Mouse (Mus musculus) liver, adult 2 months (tissue): ENCODE results near the gene Sh2b2. TPM values are rescaled to one million over a fixed set of nuclear protein-coding genes. Genes with fewer than 3 reads are reported as not detected.
A peak's percentile ranks its signal among the peaks of the same experiment; 100 is the strongest.

Experiments
- DNase-seq: peaks from one replicate; pipeline ENCODE4 v3.0.0-alpha.2; 2011; ENCODE audit warnings: low read depth, low spot score; ENCODE audit errors: extremely low read depth
- H3K27ac ChIP-seq: fragments of 200-500 bp; replicated peaks from 2 replicates; pipeline ENCODE4 v1.5.1; 2012; ENCODE audit warnings: low read depth, mild to moderate bottlenecking, control low read depth, inconsistent platforms, low read length; ENCODE audit not compliant: insufficient read depth
- H3K27me3 ChIP-seq: fragments of 200-500 bp; 2 replicates; pipeline ENCODE4 v1.6.1; 2012; ENCODE audit warnings: mild to moderate bottlenecking, moderate library complexity, low read length, inconsistent platforms; ENCODE audit not compliant: control insufficient read depth, insufficient read depth
- H3K36me3 ChIP-seq: fragments of 200-500 bp; 2 replicates; pipeline ENCODE4 v1.6.1; 2012; ENCODE audit warnings: low read length, inconsistent platforms; ENCODE audit not compliant: control insufficient read depth, insufficient read depth
- H3K4me1 ChIP-seq: fragments of 200-500 bp; 2 replicates; pipeline ENCODE4 v1.6.1; 2011; ENCODE audit warnings: low read length; ENCODE audit not compliant: control insufficient read depth, insufficient read depth
- H3K4me3 ChIP-seq: fragments of 200-500 bp; 2 replicates; pipeline ENCODE4 v1.5.1; 2011; ENCODE audit warnings: low read depth, mild to moderate bottlenecking, control low read depth, low read length, moderate library complexity; ENCODE audit not compliant: insufficient read depth
- H3K79me2 ChIP-seq: fragments of 200-500 bp; 2 replicates; pipeline ENCODE4 v1.6.1; 2012; ENCODE audit warnings: inconsistent platforms, mild to moderate bottlenecking, low read length, moderate library complexity; ENCODE audit not compliant: control insufficient read depth, insufficient read depth
- H3K9ac ChIP-seq: fragments of 200-500 bp; 2 replicates; pipeline ENCODE4 v1.6.1; 2012; ENCODE audit warnings: low read depth, mild to moderate bottlenecking, control low read depth, inconsistent platforms, low read length
- CTCF ChIP-seq: fragments of 200-500 bp; IDR thresholded peaks from 2 replicates; pipeline ENCODE4 v1.5.1; 2011; ENCODE audit warnings: low read depth, low read length, control low read depth
- POLR2A ChIP-seq: fragments of 200-500 bp; IDR thresholded peaks from 2 replicates; pipeline ENCODE4 v1.6.1; 2011; ENCODE audit warnings: low read length, control low read depth; ENCODE audit not compliant: insufficient read depth; ENCODE audit errors: extremely low read depth
- WGBS: fragments of 180-500 bp; shearing (Covaris S2); methylation state at CpG from one replicate; pipeline ENCODE4 v1.1.7; 2018; 5-methylcytosine and 5-hydroxymethylcytosine counted together
- polyA plus RNA-seq: library from polyadenylated mRNA; depleted of rRNA; stranded (reverse); fragments of >200 nt; gene quantifications from 2 replicates; pipeline ENCODE4 v1.2.3, GENCODE M21; 2012
- total RNA-seq: library from RNA; depleted of rRNA; stranded (reverse); fragments of >200 nt; gene quantifications from 2 replicates; pipeline ENCODE4 v1.2.3, GENCODE M21; 2014

Gene Sh2b2
- total and polyA plus RNA-seq, 2 experiments = 0.65 to 6.1 TPM

- peaks cover 10% of the 10 kb centered on the region; the same call in 1 of the 2 replicates for H3K79me2 ChIP-seq
- H3K4me1 ChIP-seq = peaks cover 9% of the 10 kb centered on the region
- H3K27me3 ChIP-seq = no peaks in the 10 kb centered on the region
- no peak overlapping the region for H3K4me3 ChIP-seq
- H3K27ac ChIP-seq = no peak overlapping the region
- no peak overlapping the region for H3K9ac ChIP-seq
- no peaks in the 10 kb centered on the region for H3K36me3 ChIP-seq
- 27% methylated on average over 7 of the region's 7 CpGs for WGBS
- TF ChIP-seq POLR2A = no peak
- peak; percentile 87 for TF ChIP-seq CTCF
- DNase-seq = peak; percentile 25
Measured at GRCm38 (mm10) chr5:136201832-136202231, 44.5 kb downstream of the Sh2b2 start.

DNA sequence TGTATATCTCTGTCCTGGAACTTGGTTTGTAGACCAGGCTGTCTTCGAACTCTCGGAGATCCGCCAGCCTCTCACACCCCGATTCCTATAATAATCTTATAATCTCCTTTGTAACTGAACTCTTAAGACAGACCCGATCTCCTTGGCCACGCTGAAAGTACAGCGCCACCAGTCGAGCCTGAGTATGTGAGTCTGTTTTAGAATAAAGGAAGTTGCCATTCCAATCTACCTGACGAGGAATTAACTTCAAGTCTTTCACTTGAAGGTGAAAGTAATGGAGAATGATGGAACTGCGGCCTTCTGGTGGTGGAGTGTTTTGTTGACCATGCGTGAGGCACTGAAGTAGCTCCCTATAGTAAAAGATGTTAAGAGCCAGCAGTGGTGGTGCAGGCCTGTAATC, 46.8 kb downstream of the Sh2b2 start:
- Histone ChIP-seq H3K4me1 (peaks cover 9% of the 10 kb centered on the region), H3K27ac (no peak overlapping the region), H3K9ac (no peak overlapping the region), H3K36me3 (peaks cover 6% of the 10 kb centered on the region; the same call in 1 of the 2 replicates), H3K4me3 (no peak overlapping the region), H3K27me3 (no peaks in the 10 kb centered on the region), H3K79me2 (peaks cover 10% of the 10 kb centered on the region; the same call in 1 of the 2 replicates)
- no peak for TF ChIP-seq POLR2A
- TF ChIP-seq CTCF = no peak
- WGBS = 53% methylated on average over 11 of the region's 11 CpGs
- DNase-seq = peak; percentile 16

DNA sequence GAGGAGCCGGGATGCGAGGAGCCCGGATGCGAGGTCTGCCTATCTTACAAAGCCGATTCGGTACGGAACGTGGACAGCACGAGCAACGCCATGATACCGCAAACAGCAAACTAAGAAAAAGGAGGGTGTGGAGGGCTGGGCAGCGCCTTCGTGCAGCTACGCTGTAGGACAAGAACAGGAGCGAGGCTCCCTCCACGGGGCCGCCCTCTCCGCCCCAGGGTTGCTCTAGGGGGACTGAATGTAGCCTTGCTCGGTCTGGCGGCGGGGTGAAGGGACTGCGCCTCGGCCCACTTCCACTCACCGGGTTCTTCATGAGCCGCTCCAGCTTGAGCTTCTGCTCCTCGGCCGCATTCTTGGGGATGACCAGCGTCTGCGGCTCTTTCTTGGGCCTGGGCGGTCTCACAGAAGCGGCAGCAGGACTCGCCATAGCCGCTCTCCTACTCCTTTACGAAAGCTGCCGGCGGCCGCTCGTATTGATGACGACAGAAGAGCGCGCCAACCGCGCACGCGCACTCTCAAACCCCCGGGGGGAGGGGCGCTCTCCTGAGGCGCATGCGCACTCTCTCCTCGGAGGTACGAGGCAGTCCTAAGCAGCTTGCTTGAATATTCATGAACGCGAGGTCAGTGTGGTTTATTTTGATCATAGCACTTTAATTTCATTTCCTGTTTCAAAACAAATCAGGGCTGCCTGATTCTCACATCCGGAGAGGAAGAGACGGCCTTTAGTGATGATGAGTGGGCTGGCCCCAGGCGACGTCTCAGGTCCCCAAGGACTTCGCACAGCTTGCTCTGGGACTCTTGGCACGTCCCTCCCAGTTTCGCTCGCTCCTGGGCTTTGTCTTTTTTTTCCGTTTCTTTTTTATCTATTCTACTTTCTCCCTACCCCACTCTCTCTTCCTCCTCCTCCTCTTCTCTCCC, 47.6 kb downstream of the Sh2b2 start, which contains the start of gene Prkrip1:
Prkrip1 (minus strand) TSS at position 490 of the 918 bp plus-strand sequence.
- peaks cover 9% of the 10 kb centered on the region for H3K4me1 ChIP-seq
- peak; percentile 92 for DNase-seq

GRCm38 (mm10) chr5:136191870-136192269, 54.5 kb downstream of the Sh2b2 start:
- Histone ChIP-seq H3K79me2 (no peaks in the 10 kb centered on the region), H3K4me1 (no peaks in the 10 kb centered on the region), H3K4me3 (no peak overlapping the region), H3K9ac (no peak overlapping the region), H3K27ac (no peak overlapping the region), H3K27me3 (no peaks in the 10 kb centered on the region), H3K36me3 (peaks cover 46% of the 10 kb centered on the region)
- WGBS = 87% methylated on average over 7 of the region's 7 CpGs
- DNase-seq = no peak
- TF ChIP-seq POLR2A (no peak), CTCF (no peak)

More for the DNA sequence above, 47.6 kb downstream of the Sh2b2 start, which contains the start of gene Prkrip1:
- Histone ChIP-seq H3K9ac (peak within 1 kb of the TSS; percentile 87), H3K36me3 (peaks cover 13% of the 10 kb centered on the region; the same call in 1 of the 2 replicates), H3K27me3 (no peaks in the 10 kb centered on the region), H3K79me2 (peaks cover 10% of the 10 kb centered on the region; the same call in 1 of the 2 replicates), H3K27ac (peak within 1 kb of the TSS; percentile 32), H3K4me3 (peak within 1 kb of the TSS; percentile 88)
- TF ChIP-seq CTCF (no peak), POLR2A (0 out of 2 replicates have a peak, but pooled peaks have one; percentile 45)
- under 1% methylated on average over 62 of the region's 62 CpGs for WGBS

DNA sequence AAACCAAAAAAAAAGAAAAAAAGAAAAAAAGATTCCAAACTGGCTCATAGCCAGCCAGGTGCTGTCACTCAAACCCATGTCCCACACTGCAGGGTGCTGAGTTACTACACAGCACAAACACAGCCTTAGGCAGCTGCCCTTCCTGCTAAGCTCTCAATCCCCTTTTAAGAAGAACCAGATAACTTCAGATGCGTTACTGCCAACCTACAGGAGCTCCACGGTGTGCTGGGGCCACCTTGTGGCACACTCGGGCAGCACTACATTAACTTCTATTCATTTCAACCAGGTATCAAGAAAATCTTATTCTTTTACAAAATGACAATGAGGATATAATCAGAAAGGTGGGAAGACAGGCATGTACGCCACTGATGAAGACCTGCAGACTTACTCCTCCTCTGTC, 59.6 kb downstream of the Sh2b2 start:
- DNase-seq = peak; percentile 12
- no peaks in the 10 kb centered on the region for H3K79me2 ChIP-seq
- no peaks in the 10 kb centered on the region for H3K27me3 ChIP-seq
- H3K36me3 ChIP-seq = peaks cover 17% of the 10 kb centered on the region
- no peak overlapping the region for H3K27ac ChIP-seq
- no peak overlapping the region for H3K9ac ChIP-seq
- no peak overlapping the region for H3K4me3 ChIP-seq
- H3K4me1 ChIP-seq = no peaks in the 10 kb centered on the region
- no peak for TF ChIP-seq POLR2A
- TF ChIP-seq CTCF = peak; percentile 88
- WGBS = 50% methylated on average over 4 of the region's 4 CpGs
